Mouse (Mus musculus): Measurements from ENCODE around the gene Aass. TPM values are rescaled to one million over a fixed set of nuclear protein-coding genes. Genes with fewer than 3 reads are reported as not detected.
"Not testable (repeated sequence)": the region's sequence is repeated elsewhere in the genome, so short reads cannot be mapped to it uniquely, and the experiment has no call there.

The Aass gene
- polyA plus RNA-seq, 1 experiment = 0.16 TPM

DNA sequence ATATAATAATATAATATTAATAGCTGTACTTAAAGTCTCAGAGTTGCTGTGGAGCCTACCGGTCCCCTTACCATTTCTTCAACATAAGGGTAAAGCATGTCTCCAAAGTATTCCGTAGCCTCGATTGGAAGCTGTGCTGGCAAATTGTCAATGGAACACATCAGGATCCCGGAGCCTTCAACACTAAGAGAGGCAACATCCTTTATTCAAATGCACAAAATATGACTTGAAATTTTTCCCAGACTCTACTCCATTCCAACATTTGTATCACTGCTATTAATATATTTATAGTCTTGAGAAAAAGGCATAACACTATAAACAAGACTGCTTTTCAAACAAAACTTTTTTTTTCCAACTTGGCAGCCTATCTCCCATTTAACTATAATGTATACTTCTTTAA, 25.7 kb downstream of the Aass start:
- no peak for DNase-seq (ENCODE audit: low read depth in 1 of 2, low spot score in 2 of 2)
- H3K4me3 ChIP-seq (ENCODE audit: extremely low read depth, insufficient read depth, insufficient read length) = no peak overlapping the region
- WGBS = 89% methylated on average over 4 of the region's 4 CpGs
- TF ChIP-seq CTCF (IDR thresholded peaks at IDR 0.05; ENCODE audit: extremely low read depth, insufficient read depth, insufficient read length, insufficient replicate concordance) (no peak), POLR2A (IDR thresholded peaks at IDR 0.05; ENCODE audit: low read depth, low read length) (no peak)
- no peaks in the 10 kb centered on the region for H3K36me3 ChIP-seq (ENCODE audit: control insufficient read depth, insufficient read depth, low read length)
- H3K4me1 ChIP-seq (ENCODE audit: control insufficient read depth, insufficient read depth, insufficient read length) = no peaks in the 10 kb centered on the region
- no peaks in the 10 kb centered on the region for H3K27me3 ChIP-seq (ENCODE audit: control insufficient read depth, insufficient read depth, low read length)
- no peak overlapping the region for H3K27ac ChIP-seq (ENCODE audit: insufficient read depth, low read length)

DNA sequence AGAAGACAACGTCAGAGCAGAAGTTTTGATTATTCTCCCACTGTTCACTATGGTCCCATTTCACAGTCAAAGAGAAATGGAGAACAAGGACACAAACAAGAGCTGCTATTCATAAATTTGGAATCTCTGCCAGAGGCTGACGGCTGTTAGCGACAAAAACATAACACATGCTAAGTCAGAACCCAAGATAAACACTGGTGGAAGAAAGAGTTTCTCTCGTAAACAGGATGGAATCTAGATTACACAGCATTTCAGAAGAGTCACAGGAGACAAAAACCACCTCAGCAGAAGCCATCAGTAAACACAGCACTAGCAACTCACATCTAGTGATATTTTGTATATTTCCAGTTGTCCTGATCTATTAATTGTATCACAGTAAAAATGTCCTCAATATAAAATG, 26.4 kb downstream of the Aass start:
- 73% methylated on average over 4 of the region's 4 CpGs for WGBS
- H3K27me3 ChIP-seq (ENCODE audit: control insufficient read depth, insufficient read depth, low read length) = no peaks in the 10 kb centered on the region
- H3K4me3 ChIP-seq (ENCODE audit: extremely low read depth, insufficient read depth, insufficient read length) = no peak overlapping the region
- no peaks in the 10 kb centered on the region for H3K4me1 ChIP-seq (ENCODE audit: control insufficient read depth, insufficient read depth, insufficient read length)
- TF ChIP-seq POLR2A (IDR thresholded peaks at IDR 0.05; ENCODE audit: low read depth, low read length) (no peak), CTCF (IDR thresholded peaks at IDR 0.05; ENCODE audit: extremely low read depth, insufficient read depth, insufficient read length, insufficient replicate concordance) (no peak)
- no peaks in the 10 kb centered on the region for H3K36me3 ChIP-seq (ENCODE audit: control insufficient read depth, insufficient read depth, low read length)
- no peak overlapping the region for H3K27ac ChIP-seq (ENCODE audit: insufficient read depth, low read length)
- DNase-seq (ENCODE audit: low read depth in 1 of 2, low spot score in 2 of 2) = no peak

DNA sequence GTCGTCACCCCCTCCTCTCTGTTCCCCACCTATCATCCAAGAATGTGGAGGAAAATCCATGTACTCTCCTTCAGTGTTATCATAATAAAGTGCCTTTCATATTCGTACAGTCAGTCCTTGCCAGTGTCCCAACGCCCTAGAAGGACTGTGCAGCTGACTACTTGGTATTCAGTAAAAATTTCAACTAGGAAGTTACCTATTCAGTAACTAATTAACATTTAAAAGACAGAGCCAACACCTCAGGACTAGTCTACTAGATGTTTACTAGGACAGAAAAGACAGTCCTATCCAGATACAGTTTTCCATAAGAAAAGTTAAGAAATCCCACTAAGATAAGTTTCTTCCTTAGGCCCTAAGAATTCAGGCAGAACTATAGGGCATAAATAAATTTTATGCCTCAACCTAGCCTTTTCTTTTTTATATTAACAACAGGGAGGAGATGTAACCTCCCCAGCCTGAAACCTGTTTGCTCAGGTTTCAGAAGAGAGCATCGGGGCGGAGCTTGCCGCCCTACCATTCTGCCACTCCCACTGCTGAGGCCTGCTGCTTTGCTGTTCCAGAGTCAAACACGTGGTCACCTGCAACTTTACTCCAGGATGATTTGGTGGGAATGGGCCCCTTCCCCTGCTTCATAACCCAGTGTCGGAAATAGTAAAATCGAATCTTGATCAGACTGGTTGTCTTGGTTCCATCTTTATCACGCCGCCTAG, 42.3 kb downstream of the Aass start:
- H3K27me3 ChIP-seq (ENCODE audit: control insufficient read depth, insufficient read depth, low read length); H3K4me1 ChIP-seq (ENCODE audit: control insufficient read depth, insufficient read depth, insufficient read length); H3K27ac ChIP-seq (ENCODE audit: insufficient read depth, low read length); H3K4me3 ChIP-seq (ENCODE audit: extremely low read depth, insufficient read depth, insufficient read length); DNase-seq (ENCODE audit: low read depth in 1 of 2, low spot score in 2 of 2); H3K36me3 ChIP-seq (ENCODE audit: control insufficient read depth, insufficient read depth, low read length): not testable (repeated sequence)
- 90% methylated on average over 11 of the region's 11 CpGs for WGBS

GRCm38 (mm10) chr6:23089292-23089691, 43.5 kb downstream of the Aass start:
- not testable (repeated sequence) for H3K27me3 ChIP-seq (ENCODE audit: control insufficient read depth, insufficient read depth, low read length); DNase-seq (ENCODE audit: low read depth in 1 of 2, low spot score in 2 of 2); H3K4me3 ChIP-seq (ENCODE audit: extremely low read depth, insufficient read depth, insufficient read length); H3K36me3 ChIP-seq (ENCODE audit: control insufficient read depth, insufficient read depth, low read length); H3K27ac ChIP-seq (ENCODE audit: insufficient read depth, low read length); H3K4me1 ChIP-seq (ENCODE audit: control insufficient read depth, insufficient read depth, insufficient read length)
- WGBS = 81% methylated on average over 4 of the region's 4 CpGs

DNA sequence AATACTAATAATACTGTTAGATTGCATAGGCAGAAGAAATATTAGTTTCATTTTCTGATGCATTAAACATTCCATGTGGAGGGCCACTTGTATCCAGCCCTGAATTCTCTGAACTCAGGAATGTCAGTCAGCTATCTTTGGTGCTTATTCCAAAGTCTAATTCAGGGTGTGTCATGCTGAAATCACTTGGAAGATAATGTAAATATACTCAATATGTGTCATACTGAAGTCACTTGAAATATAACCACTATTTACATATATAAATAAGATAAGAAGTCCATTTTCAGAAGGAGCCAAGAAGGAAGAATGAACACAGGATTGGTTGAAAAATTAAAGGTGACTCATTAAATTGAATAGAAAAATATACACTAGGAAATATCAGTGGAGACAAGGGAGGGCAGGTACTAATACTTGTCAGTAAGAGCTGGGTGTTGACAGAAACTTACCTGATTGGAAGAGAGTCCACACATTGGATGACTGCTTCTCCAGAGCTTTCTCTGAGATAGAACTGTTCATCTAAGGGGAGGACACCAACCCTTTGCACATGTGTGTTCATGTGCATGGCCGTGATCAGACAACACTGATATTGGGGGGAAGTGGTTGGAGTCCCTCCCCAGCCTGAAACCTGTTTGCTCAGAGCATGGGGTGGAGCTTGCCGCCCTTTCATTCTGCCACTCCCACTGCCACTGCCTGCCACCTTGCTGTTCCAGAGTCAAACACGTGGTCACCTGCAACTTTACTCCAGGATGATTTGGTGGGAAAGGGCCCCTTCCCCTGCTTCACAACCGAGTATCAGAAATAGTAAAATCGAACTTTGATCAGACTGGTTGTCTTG, 48.0 kb downstream of the Aass start:
- DNase-seq (ENCODE audit: low read depth in 1 of 2, low spot score in 2 of 2) = no peak
- H3K4me1 ChIP-seq (ENCODE audit: control insufficient read depth, insufficient read depth, insufficient read length) = no peaks in the 10 kb centered on the region
- 82% methylated on average over 5 of the region's 5 CpGs for WGBS
- no peaks in the 10 kb centered on the region for H3K36me3 ChIP-seq (ENCODE audit: control insufficient read depth, insufficient read depth, low read length)
- TF ChIP-seq CTCF (IDR thresholded peaks at IDR 0.05; ENCODE audit: extremely low read depth, insufficient read depth, insufficient read length, insufficient replicate concordance) (no peak), POLR2A (IDR thresholded peaks at IDR 0.05; ENCODE audit: low read depth, low read length) (no peak)
- no peak overlapping the region for H3K27ac ChIP-seq (ENCODE audit: insufficient read depth, low read length)
- H3K4me3 ChIP-seq (ENCODE audit: extremely low read depth, insufficient read depth, insufficient read length) = no peak overlapping the region
- no peaks in the 10 kb centered on the region for H3K27me3 ChIP-seq (ENCODE audit: control insufficient read depth, insufficient read depth, low read length)

DNA sequence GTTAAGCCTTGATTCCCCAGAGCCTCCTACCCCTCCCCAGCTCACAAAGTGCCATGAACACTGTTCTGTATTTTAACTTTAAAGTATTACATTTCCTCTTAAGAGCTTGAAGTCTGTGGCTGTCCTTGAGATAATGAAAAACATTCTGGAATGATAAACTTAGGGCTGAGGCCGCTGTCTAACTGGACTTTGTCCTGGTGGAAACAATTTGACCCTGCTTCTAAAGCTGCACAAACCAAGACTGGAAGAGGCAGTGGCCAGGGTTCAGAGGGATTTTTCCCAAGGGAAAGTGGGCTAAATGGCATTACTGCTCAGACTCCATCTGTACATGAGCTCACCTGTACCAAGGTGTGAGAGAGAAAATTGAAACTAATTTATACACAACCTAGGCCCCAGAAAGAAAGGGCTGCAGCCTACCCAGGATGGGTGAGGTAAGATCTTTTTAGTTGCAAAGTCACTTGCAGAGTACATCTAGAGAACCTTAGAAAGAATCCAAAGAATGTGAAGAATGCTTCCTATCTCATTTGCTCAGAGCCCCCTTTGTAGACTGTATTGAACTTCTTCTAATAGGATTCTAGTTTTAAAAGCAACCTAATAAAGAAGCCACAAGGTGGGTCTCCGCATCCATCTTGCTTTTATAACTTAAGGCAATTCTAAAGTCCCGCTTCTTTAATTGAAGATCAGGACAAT, 52.6 kb downstream of the Aass start:
- Histone ChIP-seq H3K36me3 (ENCODE audit: control insufficient read depth, insufficient read depth, low read length) (no peaks in the 10 kb centered on the region), H3K27ac (ENCODE audit: insufficient read depth, low read length) (no peak overlapping the region), H3K4me1 (ENCODE audit: control insufficient read depth, insufficient read depth, insufficient read length) (no peaks in the 10 kb centered on the region), H3K4me3 (ENCODE audit: extremely low read depth, insufficient read depth, insufficient read length) (no peak overlapping the region), H3K27me3 (ENCODE audit: control insufficient read depth, insufficient read depth, low read length) (no peaks in the 10 kb centered on the region)
- 82% methylated on average over 3 of the region's 3 CpGs for WGBS
- TF ChIP-seq POLR2A (IDR thresholded peaks at IDR 0.05; ENCODE audit: low read depth, low read length) = no peak
- TF ChIP-seq CTCF (IDR thresholded peaks at IDR 0.05; ENCODE audit: extremely low read depth, insufficient read depth, insufficient read length, insufficient replicate concordance) = no peak
- DNase-seq (ENCODE audit: low read depth in 1 of 2, low spot score in 2 of 2) = no peak

DNA sequence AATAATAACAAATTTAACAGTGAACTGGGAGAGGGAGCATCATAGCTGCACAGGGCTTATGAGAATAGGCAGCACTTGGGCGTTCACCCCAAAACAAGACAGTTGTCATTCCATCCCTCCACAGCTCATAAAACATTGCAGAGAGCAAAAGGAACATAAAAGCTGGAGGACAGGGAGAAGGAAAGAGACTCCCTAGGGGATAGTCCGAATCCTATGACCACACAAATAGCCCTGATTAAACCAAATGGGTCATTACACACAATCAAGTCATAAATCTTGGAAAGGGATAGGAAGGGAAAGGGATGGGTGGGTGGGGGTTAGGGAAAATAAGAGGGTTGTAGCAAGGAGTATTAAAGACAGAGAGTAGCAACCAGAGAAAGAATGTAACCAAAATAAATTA, 54.5 kb downstream of the Aass start:
- no peaks in the 10 kb centered on the region for H3K36me3 ChIP-seq (ENCODE audit: control insufficient read depth, insufficient read depth, low read length)
- no peaks in the 10 kb centered on the region for H3K4me1 ChIP-seq (ENCODE audit: control insufficient read depth, insufficient read depth, insufficient read length)
- no peak overlapping the region for H3K27ac ChIP-seq (ENCODE audit: insufficient read depth, low read length)
- H3K27me3 ChIP-seq (ENCODE audit: control insufficient read depth, insufficient read depth, low read length) = no peaks in the 10 kb centered on the region
- DNase-seq (ENCODE audit: low read depth in 1 of 2, low spot score in 2 of 2) = no peak
- TF ChIP-seq POLR2A (IDR thresholded peaks at IDR 0.05; ENCODE audit: low read depth, low read length) = no peak
- TF ChIP-seq CTCF (IDR thresholded peaks at IDR 0.05; ENCODE audit: extremely low read depth, insufficient read depth, insufficient read length, insufficient replicate concordance) = no peak
- WGBS = 54% methylated on average over 2 of the region's 2 CpGs
- no peak overlapping the region for H3K4me3 ChIP-seq (ENCODE audit: extremely low read depth, insufficient read depth, insufficient read length)

All from spleen, adult 2 months (tissue).